Mouse (Mus musculus): ENCODE data around the gene Bloc1s1.

Bloc1s1 gene

DNA sequence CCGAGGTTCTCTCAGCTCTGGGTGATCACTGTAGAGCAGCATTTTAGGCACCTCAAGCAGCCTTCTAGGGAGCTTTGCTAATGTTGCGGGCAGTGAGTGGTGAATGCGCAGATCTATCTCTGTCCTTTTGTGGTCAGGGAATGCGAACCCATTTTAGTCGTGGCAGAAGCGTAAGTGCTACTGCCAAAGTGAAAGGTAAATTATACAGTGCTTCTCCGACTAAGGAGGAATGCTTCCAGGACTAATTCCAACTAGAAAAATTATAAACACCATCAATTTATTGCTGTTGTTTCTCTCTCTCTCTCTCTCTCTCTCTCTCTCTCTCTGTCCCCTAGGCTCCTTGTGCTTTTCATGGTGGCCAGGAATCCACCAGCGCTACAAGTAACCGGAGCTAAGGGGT is at the start of gene Bloc1s1:
Gene Bloc1s1, minus strand, starts transcription at position 101 of the 400 bp plus-strand sequence.
- DNase-seq (ENCODE audit: low spot score) = no peak

DNA sequence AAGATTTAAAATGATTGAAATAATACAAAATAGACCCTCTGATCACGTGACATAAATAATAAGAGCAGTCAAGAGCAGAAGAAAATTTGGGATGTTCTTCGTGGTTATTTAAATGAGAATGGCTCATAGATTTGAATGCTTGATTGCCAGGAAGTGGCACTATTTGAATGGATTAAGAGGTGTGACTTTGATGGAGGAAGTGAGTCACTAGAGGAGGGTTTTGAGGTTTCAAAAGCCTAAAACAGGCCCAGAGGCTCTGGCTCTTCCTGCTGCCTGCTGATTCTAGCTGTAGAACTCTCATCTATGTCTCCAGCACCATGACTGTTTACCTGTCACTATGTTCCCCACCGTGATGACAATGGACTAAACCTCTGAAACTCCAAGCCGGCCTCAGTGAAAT is 49.0 kb upstream of the Bloc1s1 start:
- DNase-seq (ENCODE audit: low spot score) = no peak

DNA sequence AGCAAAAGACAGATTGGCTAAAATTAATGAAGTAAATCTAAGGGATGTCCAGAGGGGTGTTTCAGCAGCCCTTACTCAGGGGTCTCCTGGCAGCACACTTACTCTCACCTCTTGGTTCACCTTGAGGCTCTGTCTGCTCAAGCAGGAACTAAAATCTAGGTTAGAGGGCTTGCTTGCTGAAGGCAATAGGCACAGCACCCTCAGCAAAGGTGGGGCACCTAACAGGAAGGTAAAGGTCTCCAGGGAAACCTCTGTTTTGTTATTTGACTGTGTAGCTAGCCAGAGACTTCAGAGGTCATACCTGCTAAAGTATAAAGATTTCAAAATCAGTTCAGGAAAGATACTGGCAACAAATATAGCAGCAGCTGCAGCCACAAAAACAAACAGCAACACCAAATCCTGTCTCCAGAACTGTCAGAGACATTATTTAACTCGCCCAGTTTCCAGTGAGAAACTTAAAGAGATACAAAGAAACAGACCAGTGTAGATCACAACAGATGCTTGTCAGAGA is 47.0 kb upstream of the Bloc1s1 start:
- DNase-seq (ENCODE audit: low spot score) = no peak

DNA sequence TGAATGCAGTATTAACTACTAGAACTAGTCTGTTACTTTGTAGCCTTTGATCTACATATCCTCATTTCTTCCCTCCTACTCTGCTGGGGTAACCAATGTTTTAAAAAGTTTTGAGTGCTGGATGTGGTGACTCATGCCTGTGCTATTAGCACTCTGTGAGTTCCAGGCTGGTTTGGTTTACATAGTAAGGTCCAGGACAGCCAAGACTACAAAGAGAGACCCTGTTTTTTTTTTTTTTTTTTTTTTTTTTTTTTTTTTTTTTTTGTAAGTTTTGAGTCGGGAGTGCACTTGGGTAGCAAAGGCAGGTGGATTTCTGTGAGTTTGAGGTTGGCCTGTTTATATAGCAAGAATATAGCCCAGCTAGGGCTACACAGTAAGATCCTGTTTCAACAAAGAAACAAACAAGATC is 44.5 kb upstream of the Bloc1s1 start:
- no peak for DNase-seq (ENCODE audit: low spot score)

DNA sequence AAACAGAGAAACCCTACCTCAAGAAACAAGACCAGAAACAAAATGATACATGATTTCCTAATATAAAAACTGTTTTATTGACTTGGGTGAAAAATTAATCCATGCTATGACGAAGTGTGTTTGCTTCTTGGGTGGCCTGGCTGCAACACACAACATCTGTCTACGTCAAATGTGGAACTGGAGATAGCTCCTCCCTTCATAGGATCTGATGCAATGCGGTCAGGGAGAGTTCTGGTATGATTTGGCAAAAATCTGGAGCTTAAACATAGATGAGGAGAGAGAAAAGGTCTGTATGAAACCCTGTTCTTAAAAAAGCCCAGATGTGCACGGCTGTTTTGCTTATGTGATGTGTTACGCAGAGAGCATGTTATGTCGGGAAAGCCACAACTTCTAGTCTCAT is 42.0 kb upstream of the Bloc1s1 start:
- no peak for DNase-seq (ENCODE audit: low spot score)

DNA sequence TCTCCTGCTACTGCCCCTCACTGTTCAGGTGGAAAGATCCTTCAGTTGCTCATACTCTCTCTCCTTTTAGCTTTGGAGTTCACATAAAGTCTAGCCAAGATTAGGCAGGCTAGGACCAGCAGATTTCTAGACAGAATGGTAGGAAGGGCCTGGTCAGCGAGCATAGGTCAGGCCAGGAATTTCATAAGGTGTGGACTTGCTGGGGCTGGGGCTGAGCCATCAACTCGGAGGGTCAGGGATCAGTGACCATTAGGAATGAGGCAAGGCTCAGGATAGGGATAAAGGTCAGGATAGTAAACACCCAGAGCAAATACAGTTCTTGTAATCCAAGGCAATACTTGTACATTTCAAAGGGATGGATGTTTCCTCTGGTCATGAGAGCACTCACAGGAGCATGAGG is 41.1 kb upstream of the Bloc1s1 start:
- no peak for DNase-seq (ENCODE audit: low spot score)

DNA sequence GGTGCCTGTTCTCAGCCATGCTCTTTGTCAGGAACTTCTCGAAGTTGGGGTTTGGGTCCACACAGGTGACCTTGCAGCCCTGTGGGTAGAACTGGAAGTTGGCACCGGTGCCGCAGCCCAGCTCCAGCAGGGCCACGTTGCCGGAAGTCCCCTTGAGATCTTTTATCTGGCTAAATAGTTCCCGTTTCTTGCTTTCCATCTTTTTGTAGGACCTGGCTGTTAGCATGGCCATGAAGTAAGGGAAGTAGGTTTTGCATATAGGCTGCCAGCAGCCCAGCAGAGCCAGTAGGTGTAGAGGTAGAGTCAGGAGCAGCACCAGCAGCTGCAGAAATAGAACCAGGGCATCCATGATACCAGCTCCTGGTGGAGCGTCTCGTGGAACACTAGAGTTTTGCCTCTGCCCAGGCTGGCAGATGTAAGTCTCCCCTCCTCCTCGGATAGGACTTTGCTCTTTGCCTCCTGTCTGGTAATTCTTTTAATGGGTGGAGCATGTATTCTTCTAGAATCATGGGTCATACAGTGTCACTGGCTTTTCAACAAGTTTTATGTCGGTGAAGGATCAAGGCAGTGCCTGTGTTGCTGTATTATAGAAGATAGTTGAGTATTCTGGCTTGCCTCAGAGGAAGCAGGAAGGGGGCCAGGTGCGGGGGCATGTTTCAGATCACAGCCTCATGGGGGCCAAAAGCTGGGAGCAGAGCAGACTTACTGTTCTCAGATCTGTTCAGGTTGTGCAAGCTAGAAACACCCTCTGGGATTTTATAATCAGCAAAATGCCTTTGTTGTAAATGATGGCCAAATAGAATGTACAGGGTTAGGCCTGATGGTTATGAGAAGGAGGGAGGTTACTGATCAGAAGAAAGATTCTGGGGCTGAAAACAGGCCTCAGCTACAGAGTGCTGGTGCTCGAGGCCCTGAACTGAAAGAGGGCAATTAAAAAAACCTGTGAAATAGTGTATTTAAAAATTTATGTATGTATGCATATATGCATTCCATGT is 37.1 kb upstream of the Bloc1s1 start, which contains the start of gene Mettl7b:
Gene Mettl7b, minus strand, starts transcription at position 399 of the 995 bp plus-strand sequence.
- DNase-seq (ENCODE audit: low spot score) = no peak

DNA sequence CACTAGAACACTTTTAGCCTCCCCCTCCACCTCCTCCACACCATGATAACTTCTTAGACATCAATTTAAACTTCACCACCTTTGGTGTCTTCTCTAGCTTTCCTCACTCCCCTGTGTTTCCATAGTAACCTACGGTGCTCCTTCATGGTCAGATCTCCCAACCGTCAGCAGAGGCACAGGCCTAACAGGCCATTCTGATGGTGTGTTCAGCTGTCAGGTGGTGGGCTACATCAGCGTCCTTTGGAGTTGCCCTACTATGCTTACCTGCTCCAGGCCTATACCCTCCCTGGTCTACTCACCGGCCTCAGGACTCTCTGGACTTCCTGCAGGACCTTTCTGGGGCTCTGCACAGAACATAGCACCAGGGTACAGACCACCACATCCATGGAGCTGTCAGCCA is 36.3 kb upstream of the Bloc1s1 start:
- DNase-seq (ENCODE audit: low spot score) = no peak

DNA sequence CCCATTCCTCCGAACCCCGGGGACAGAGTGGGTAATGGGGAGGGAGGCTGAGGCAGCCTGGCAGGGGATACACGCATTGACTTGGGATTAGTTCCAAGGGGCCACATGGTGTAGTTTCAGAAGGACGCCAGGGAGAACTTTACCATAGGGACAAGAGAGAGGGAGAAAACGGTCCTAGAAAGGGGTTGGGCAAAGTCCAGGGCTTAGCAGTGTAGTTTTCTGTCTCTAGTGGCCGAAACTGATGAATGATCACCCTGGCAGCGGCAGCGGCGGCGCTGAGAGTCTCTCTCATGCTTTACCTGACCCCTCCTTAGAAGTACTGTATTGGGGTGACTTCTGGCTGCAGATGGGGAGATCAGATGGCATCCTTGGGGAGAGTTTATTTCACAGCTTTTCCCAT is 34.5 kb upstream of the Bloc1s1 start:
- DNase-seq (ENCODE audit: low spot score) = no peak

DNA sequence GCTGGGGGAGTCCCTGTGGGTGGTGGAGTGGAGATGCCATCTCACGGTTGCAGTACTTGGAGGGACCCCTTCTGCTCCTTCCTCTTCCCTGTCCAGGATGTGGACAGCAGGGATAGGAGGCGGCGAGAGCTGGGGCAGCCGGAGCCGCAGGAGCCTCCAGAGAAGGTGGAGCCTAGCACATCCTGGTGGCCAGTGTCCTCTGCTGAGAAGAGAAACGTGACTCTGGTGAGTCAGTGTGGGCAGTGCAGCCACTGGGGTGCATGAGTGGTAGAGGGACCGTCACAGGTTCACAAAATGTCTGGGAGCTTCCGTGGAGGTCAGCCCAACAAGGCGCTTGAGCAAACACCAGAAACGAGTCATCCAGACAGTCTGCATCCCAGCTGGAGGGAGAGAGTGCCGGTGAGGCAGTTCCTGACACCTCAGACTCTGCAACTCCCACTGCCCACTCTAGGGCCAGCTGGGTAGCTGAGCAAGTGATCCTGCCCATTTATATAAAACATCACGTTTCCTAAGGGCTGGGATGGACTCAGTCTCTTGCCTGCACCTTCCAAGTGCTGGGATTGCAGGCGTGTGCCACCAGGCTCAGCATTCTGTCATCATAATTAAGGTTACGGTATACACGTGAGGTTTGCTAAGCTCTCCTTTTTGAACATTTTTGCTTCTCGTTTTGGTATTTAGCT is 26.5 kb upstream of the Bloc1s1 start:
- DNase-seq (ENCODE audit: low spot score) = no peak

DNA sequence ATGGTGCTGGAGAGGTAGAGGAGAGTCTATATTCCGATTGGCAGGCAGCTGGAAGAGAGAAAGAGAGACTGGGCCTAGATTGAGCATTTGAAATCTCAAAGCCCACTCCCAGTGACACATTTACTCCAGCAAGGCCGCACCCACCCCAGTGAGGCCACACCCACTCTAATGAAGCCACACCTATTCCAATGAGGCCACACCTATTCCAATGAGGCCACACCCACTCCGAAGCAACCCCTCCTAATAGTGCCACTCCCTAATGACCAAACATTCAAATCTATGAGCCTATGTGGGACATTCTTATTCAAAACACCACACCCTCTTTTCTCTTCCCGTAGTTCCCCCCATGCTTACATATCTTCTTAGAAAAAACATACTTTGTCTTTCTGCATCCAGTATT is 23.7 kb upstream of the Bloc1s1 start:
- no peak for DNase-seq (ENCODE audit: low spot score)

DNA sequence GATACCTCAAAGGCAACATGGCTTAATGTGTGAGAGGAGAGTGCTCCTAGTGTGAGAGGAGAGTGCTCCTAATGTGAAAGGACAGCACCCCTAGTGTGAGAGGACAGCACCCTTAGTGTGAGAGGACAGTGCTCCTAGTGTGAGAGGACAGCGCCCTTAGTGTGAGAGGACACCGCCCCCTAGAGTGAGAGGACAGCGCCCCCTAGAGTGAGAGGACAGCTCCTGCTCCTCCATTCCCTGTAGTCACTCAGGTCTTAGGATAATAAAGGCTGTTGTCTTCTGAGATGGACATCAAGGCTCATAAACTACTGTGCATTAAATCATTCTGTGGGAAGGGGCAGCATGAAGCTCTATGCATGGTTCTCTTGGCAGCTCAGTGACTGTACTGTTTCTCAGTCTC is 21.8 kb upstream of the Bloc1s1 start:
- no peak for DNase-seq (ENCODE audit: low spot score)

DNA sequence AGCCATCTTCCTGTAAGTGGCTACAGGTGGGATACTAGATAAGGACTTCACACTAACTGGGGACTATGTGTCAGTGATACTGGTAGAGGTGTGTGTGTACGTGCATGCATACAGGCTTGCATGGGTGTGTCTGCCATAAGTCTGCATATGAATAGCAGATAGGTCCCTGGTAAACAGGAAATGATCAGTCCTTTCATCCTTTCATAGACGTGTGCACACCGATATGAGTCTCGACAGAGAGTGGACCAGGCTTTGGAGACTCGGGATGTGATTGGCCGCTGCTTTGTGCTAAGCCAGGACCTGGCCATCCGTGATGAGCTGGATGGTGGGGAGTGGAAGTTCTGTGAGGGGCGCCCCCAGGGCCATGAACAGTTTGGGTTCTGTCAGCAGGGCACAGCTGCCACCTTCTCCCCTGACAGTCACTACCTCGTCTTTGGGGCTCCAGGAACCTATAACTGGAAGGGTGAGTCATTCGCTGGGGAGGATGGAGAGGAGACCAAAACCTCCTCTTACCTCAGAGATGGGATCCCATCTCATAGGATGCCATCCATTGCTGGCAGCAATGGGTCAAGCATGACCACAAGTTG is 16.7 kb upstream of the Bloc1s1 start:
- DNase-seq (ENCODE audit: low spot score) = no peak

DNA sequence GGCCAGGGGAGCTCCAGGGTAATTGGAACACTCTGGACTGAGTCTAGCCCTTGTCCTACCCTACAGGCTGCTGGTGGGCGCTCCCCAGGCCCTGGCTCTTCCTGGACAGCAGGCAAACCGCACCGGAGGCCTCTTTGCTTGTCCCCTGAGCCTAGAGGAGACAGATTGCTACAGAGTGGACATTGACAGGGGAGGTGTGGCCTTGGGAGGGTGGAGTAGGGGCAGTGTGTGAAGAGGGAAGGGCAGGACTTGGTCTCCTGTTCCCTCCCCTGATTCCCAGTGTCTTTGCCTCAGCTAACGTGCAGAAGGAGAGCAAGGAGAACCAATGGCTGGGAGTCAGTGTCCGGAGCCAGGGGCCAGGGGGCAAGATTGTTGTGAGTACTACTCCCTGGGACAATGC is 15.1 kb upstream of the Bloc1s1 start:
- DNase-seq (ENCODE audit: low spot score) = no peak

DNA sequence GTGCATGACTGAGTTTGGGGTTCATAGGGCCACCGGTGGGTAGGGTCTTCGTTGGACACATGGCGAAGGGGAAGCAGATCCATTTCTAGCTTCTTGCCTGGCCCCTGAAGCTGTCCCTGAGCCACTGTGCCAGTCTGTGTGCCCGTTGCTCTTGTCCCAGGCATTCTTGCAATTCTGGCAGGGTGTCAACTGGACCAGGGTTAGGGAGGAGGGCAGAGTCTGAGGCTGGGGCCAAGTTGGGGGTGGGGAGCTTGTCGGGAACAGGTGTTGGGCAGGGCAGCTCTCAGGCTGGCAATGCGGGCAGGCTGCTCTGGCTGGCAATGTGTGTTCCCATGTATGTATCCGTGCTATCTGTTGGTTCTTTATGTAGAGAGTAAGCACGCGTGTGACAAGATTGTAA is 14.6 kb upstream of the Bloc1s1 start:
- DNase-seq (ENCODE audit: low spot score) = no peak

DNA sequence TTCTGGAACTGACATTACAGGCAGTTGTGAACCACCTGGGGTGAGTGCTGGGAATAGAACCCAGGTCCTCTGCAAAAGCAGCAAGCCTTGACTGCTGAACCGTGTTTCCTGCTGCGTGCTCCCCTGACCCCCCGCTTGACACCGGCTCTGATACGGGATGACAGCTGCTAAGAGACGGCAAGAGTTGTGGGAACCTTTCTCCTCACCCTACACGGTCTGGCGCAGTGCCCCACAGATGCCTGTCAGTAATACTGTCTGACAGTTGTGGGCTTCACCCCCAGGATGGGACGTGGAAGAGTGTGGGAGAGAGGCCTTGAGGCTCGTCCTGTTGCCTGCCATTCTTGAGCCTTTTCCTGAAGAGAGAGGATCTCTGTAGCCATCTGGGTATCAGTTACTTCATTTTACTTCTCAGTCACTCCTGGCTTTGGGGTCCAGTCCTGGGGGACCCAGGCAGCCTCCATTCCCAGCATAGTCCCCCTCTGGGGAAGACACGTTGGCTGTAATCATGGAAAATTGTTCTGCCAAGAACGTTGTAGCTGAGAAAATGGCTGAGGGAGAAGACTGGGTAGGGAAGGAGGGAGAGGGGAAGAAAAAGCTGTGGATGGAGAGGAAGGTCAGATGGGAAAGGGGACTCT is 14.0 kb upstream of the Bloc1s1 start:
- DNase-seq (ENCODE audit: low spot score) = no peak

DNA sequence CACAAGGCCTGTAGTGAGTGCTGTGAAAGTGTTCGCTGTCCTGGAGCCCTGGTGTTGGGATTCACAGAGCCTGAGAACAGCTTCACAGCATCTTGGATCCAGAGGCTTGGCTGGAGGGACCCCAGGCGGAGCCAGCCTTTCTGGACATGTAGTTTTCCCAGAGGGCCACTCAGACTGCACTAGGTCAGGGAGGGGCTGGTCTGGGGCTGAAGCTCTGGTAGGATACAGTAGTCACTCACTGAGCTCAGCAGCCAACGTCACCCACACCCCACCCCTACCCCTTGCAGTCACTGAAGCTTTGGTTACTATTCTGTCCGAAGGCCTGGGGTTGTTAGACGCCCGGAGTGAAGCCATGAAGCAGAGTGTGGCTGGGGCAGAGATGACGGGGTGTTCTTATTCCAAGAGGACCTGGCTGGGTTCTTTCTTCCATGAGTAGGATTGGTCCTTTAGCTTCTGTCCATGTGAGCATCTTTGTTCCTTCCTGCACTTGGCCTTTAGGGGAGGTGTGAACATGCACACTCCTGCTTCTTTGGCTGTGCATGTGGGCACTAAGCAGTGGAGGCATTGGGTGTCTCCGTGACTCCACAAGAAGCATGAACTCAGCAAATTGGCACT is 12.1 kb upstream of the Bloc1s1 start:
- no peak for DNase-seq (ENCODE audit: low spot score)

DNA sequence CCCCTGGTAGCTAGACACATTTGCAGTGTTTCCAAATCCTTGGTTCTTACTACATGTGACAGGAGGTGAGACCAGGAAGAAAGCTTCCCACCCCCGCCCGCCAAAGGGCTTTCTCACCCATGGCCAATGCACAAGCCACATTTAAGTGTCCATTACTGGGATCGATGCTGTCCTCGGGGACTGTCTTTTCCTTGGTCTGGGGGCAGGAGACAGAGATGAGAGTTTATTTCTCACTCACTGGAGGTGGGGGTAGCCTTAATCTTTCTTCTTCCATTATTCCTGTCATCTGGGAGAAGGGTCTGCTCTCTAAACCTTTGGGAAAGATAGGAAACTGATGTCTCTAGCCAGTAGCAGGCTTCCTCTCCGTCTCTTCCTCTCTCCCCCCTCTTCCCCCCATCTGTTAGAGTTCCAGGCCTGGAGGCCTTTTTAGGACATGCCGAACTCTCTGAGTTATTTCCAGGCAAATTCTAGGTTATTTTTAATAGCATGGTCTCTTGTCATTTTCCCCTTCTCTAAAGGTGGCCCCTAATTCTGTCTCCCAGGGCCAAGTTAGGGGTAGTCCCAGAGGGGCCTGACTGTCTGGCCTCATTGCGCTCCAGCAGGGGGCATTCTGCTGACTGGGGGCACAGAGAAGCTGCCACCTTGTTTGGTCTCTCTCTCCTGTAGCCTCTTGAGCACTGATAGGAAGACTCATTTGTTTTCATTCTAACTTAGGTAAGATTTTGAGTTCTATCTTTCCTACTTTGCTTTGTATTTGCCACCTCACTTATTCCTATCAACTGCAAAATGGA is 11.4 kb upstream of the Bloc1s1 start:
- DNase-seq (ENCODE audit: low spot score) = no peak

DNA sequence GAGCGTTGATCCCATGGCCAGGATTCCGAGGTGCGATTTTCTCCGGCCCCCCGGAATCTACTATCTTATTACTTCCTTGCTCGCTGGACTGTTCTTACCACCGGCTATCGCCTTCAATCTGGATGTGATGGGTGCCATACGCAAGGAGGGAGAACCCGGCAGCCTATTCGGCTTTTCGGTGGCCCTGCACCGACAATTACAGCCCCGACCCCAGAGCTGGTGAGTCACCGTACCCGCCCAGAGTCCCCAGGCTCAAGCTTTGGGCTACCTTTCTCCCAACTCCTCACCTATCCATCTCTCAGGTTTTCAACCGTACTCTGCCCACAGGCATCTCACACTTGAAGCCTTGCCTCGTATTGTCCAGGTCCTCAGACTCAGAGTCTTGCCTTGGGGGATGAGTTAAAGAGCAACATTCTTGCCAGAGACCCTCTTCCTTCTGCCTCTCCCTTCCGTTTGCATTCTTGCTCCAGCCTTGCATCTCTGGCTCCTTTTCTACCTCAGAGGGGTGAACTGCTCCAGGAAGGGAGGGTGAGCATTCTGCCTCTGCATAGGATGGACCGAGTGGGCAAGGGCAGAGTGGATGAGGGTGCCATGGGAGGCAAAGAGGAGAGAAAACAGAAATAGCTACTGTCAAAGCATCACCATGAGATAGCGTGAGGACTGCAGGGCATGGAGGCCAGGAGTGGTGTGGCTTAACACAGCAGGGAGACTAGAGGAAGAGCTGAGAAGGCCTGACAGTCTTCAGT is 10.3 kb upstream of the Bloc1s1 start:
- DNase-seq (ENCODE audit: low spot score) = no peak

DNA sequence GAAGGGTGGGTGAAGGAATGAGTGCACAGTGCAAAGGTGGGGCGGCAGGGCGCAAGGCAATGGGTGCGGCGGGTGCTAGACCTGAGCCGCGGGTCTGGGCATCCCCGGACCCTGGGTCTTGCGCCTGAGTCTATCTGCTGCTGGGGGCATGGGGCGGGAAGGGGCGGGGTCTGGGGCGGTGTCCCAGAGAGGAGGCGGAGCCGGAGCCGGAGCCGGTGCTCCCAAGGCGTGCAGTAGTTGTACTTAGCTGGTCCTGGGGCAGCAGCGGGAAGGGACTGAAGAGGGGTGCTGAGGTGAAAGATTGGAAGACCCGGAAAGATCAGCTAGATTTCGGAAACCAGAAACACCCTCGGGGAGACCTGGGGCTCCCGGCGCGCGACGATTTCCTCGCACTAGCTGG is 9.7 kb upstream of the Bloc1s1 start, which contains the start of gene Itga7:
Gene Itga7, plus strand, starts transcription at position 245 of the 400 bp plus-strand sequence.
- DNase-seq (ENCODE audit: low spot score) = no peak

Data from ovary, postnatal 14 days (tissue).